Mouse (Mus musculus): ENCODE measurements around the gene Cldn18.

Gene Cldn18

GRCm38 (mm10) chr9:99717134-99717533, at the start of gene Cldn18:
Gene Cldn18 (minus strand): TSS chr9:99717267.
- DNase-seq (ENCODE audit: inconsistent ontology term) = no peak

GRCm38 (mm10) chr9:99763530-99763929, 46.5 kb upstream of the Cldn18 start:
- DNase-seq (ENCODE audit: inconsistent ontology term) = no peak

GRCm38 (mm10) chr9:99750272-99750671, 33.2 kb upstream of the Cldn18 start:
- DNase-seq (ENCODE audit: inconsistent ontology term) = no peak

GRCm38 (mm10) chr9:99748279-99748678, 31.2 kb upstream of the Cldn18 start:
- peak; percentile 64 for DNase-seq (ENCODE audit: inconsistent ontology term)

- no peak for DNase-seq (ENCODE audit: inconsistent ontology term)
These were observed 30.7 kb upstream of the Cldn18 start for GRCm38 (mm10) chr9:99747731-99748130.

GRCm38 (mm10) chr9:99744548-99744947, 27.5 kb upstream of the Cldn18 start:
- DNase-seq (ENCODE audit: inconsistent ontology term) = peak; percentile 89

- peak; percentile 90 for DNase-seq (ENCODE audit: inconsistent ontology term)
These were observed 13.0 kb upstream of the Cldn18 start for GRCm38 (mm10) chr9:99729943-99730646.

- DNase-seq (ENCODE audit: inconsistent ontology term) = no peak
These were observed 10.8 kb upstream of the Cldn18 start for GRCm38 (mm10) chr9:99727819-99728218.

GRCm38 (mm10) chr9:99725278-99725677, 8.2 kb upstream of the Cldn18 start:
- no peak for DNase-seq (ENCODE audit: inconsistent ontology term)

GRCm38 (mm10) chr9:99720011-99720410, 2.9 kb upstream of the Cldn18 start:
- peak; percentile 80 for DNase-seq (ENCODE audit: inconsistent ontology term)

GRCm38 (mm10) chr9:99710297-99710696, 6.8 kb downstream of the Cldn18 start:
- DNase-seq (ENCODE audit: inconsistent ontology term) = no peak

- no peak for DNase-seq (ENCODE audit: inconsistent ontology term)
These were observed 7.3 kb downstream of the Cldn18 start for GRCm38 (mm10) chr9:99709588-99710248.

- no peak for DNase-seq (ENCODE audit: inconsistent ontology term)
These were observed 9.5 kb downstream of the Cldn18 start for GRCm38 (mm10) chr9:99707425-99708126.

- DNase-seq (ENCODE audit: inconsistent ontology term) = no peak
These were observed 10.8 kb downstream of the Cldn18 start for GRCm38 (mm10) chr9:99706264-99706663.

- DNase-seq (ENCODE audit: inconsistent ontology term) = no peak
These were observed 13.4 kb downstream of the Cldn18 start for GRCm38 (mm10) chr9:99703711-99704110.

GRCm38 (mm10) chr9:99702215-99702614, 14.9 kb downstream of the Cldn18 start:
- no peak for DNase-seq (ENCODE audit: inconsistent ontology term)

GRCm38 (mm10) chr9:99701187-99701586, 15.9 kb downstream of the Cldn18 start:
- DNase-seq (ENCODE audit: inconsistent ontology term) = peak; percentile 49

GRCm38 (mm10) chr9:99699752-99700389, 17.2 kb downstream of the Cldn18 start:
- peak; percentile 77 for DNase-seq (ENCODE audit: inconsistent ontology term)

- no peak for DNase-seq (ENCODE audit: inconsistent ontology term)
These were observed 22.1 kb downstream of the Cldn18 start for GRCm38 (mm10) chr9:99694961-99695360.

- DNase-seq (ENCODE audit: inconsistent ontology term) = no peak
These were observed 26.7 kb downstream of the Cldn18 start for GRCm38 (mm10) chr9:99690386-99690785.

GRCm38 (mm10) chr9:99689796-99690195, 27.3 kb downstream of the Cldn18 start:
- no peak for DNase-seq (ENCODE audit: inconsistent ontology term)

- DNase-seq (ENCODE audit: inconsistent ontology term) = no peak
These were observed 31.4 kb downstream of the Cldn18 start for GRCm38 (mm10) chr9:99685536-99686231.
